Mouse (Mus musculus): Measurements from ENCODE around the gene Cplx2. TPM values are rescaled to one million over a fixed set of nuclear protein-coding genes. Genes with fewer than 3 reads are reported as not detected.

The Cplx2 gene
- 5.4 and 10.9 TPM in 2 replicates for polyA plus RNA-seq (2012; ENCODE audit: low replicate concordance)

GRCm38 (mm10) chr13:54371049-54371386 lies at the start of gene Cplx2:
TSS of gene Cplx2 (plus strand) at chr13:54371349.

Other genes starting within 250 kb of the Cplx2 start
- 2.1 and 2.4 TPM in 2 replicates for gene Hrh2, start 179.2 kb upstream of the Cplx2 start, polyA plus RNA-seq (2012; ENCODE audit: low replicate concordance)
- gene Thoc3, start 97.5 kb downstream of the Cplx2 start, polyA plus RNA-seq (2012; ENCODE audit: low replicate concordance): 48.5 and 51.5 TPM in 2 replicates
- gene Simc1, start 132.4 kb downstream of the Cplx2 start, polyA plus RNA-seq (2012; ENCODE audit: low replicate concordance): 2.5 and 6.5 TPM in 2 replicates
- gene 4833439L19Rik, start 194.1 kb downstream of the Cplx2 start, polyA plus RNA-seq (2012; ENCODE audit: low replicate concordance): 33.1 and 35.0 TPM in 2 replicates
- gene Arl10, start 203.7 kb downstream of the Cplx2 start, polyA plus RNA-seq (2012; ENCODE audit: low replicate concordance): 16.0 and 34.8 TPM in 2 replicates
- 11.6 and 18.1 TPM in 2 replicates for gene Nop16, start 218.7 kb downstream of the Cplx2 start, polyA plus RNA-seq (2012; ENCODE audit: low replicate concordance)
- 18.7 and 114 TPM in 2 replicates for gene Higd2a, start 218.9 kb downstream of the Cplx2 start, polyA plus RNA-seq (2012; ENCODE audit: low replicate concordance)
- 37.1 and 61.7 TPM in 2 replicates for gene Cltb, start 240.0 kb downstream of the Cplx2 start, polyA plus RNA-seq (2012; ENCODE audit: low replicate concordance)

All from hematopoietic multipotent progenitor cell, adult 10-12 weeks (in vitro differentiated cells).